Mouse (Mus musculus) neural tube, embryonic 10.5 days (tissue): Measurements from ENCODE around the gene Orai2.
"Not testable (repeated sequence)": the region's sequence is repeated elsewhere in the genome, so short reads cannot be mapped to it uniquely, and the experiment has no call there.

Experiments used
- DNase-seq: peaks from one replicate; pipeline ENCODE4 v3.0.0-alpha.2; 2017; ENCODE audit warnings: low spot score; ENCODE audit errors: extremely low spot score

Gene Orai2

GRCm38 (mm10) chr5:136173606-136174463 lies 3.3 kb upstream of the Orai2 start:
- no peak for DNase-seq

DNA sequence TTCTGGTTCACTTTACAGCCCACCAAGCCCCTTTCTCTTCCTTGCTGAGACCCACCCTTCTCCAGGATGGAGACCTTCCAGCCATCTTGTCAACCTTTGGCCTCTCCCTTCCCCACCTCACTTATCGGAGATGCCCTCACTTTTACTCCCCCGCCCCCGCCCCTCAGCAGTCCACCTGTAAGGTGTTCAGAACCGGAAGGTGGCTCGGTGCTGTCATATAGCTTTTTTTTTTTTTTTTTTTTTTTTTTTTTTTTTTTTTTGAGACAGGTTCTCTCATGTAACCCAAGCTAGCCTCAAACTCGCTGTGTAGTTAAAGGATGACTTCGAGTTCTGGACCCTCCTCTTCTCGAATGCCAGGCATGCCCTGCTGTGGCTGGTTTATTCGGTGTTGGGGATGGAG lies 2.4 kb upstream of the Orai2 start:
- DNase-seq = no peak

GRCm38 (mm10) chr5:136171363-136172341 lies 1.1 kb upstream of the Orai2 start:
- no peak for DNase-seq

- no peak for DNase-seq
These were observed 644 bp downstream of the Orai2 start for GRCm38 (mm10) chr5:136169626-136170511.

GRCm38 (mm10) chr5:136168071-136168470 lies 2.4 kb downstream of the Orai2 start:
- no peak for DNase-seq

GRCm38 (mm10) chr5:136167296-136167695 lies 3.2 kb downstream of the Orai2 start:
- DNase-seq = no peak

GRCm38 (mm10) chr5:136165246-136165645 lies 5.3 kb downstream of the Orai2 start:
- DNase-seq = no peak

- DNase-seq = no peak
These were observed 6.6 kb downstream of the Orai2 start for GRCm38 (mm10) chr5:136163807-136164474.

- DNase-seq = not testable (repeated sequence)
These were observed 10.4 kb downstream of the Orai2 start for GRCm38 (mm10) chr5:136160084-136160483.

GRCm38 (mm10) chr5:136155399-136155798 lies 15.1 kb downstream of the Orai2 start:
- DNase-seq = no peak

GRCm38 (mm10) chr5:136152365-136152764 lies 18.1 kb downstream of the Orai2 start:
- no peak for DNase-seq

- not testable (repeated sequence) for DNase-seq
These were observed 21.4 kb downstream of the Orai2 start for GRCm38 (mm10) chr5:136149134-136149576.

DNA sequence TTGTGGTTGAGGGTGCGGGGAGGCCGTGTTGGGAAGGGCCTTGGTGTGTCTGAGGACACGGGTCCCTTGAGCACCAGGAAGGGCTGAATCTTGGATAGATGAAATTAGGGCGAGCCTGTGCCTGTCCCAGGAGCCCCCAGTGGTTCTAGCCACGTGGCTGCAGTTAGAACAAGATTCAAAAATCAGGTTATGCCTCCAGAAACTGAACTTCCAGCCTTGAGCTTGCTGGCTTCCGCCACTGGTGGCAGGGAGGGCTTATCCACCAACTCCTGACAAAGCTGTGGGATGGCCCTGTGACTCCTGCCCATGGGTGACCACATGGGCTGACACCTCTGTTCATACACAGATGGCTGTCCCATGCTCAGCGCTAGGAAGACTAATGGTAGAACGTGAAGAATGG lies 22.8 kb downstream of the Orai2 start:
- no peak for DNase-seq

GRCm38 (mm10) chr5:136146936-136147335 lies 23.6 kb downstream of the Orai2 start:
- DNase-seq = no peak

DNA sequence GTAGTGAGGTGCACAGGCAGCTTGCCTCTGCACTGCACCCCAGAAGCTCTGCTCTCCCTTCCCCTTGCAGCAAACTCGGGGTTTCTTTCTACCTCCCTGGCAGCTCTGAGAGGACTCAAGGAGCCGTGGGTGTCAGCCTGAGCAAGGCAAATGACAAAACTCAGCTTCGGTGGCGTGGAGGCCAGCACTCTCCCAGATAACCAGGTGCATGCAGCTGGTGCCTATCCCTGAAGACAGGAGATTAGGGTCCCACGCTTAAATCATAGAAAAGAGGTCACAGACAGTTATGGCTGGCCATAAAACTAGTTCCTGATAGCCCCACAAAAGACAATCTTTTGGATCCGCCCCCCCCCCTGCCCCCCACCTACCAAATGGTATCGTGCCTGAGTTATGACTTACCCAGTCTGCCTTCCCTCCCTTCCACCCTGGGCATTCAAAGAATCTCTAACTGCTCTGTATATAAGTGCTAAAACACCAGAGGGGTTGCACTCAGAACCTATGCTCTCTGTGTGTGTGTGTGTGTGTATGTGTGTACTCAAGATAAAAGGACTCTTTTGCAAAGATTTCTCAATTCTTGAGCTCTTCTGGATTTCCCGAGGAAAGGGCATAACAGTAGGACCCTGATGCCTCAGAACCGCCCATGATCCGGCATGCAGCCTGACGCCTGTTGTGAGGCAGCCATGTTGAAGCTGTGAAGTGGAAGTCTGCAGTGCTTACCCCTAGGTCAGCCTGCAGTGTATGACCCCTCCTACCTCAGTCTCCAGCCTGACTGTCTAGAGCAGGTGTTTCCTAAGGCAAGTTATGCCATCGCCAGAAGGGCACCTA lies 25.7 kb downstream of the Orai2 start:
- no peak for DNase-seq

- DNase-seq = no peak
These were observed 27.3 kb downstream of the Orai2 start for GRCm38 (mm10) chr5:136143161-136143755.

DNA sequence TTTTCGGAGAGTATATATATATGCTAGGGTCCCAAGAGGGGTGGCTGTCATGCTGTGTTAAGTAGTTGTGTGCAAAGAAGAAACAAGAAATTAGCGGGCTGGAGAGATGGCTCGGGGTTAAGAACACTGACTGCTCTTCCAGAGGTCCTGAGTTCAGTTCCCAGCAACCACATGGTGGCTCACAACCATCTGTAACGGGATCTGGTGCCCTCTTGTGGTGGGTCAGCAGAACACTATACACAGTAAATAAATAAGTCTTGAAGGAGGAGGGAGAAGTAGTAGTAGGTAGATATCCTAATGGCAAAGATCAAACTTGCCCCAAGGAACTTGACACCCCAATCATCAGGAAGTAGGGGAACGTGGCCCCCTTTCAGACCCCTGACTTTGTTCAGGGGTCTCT lies 27.8 kb downstream of the Orai2 start:
- no peak for DNase-seq

- no peak for DNase-seq
These were observed 30.4 kb downstream of the Orai2 start for GRCm38 (mm10) chr5:136140057-136140482.

- DNase-seq = no peak
These were observed 31.1 kb downstream of the Orai2 start for GRCm38 (mm10) chr5:136139393-136139792.
